ENCODE assay signal across 8 mouse cellular contexts in the genomic region with DNA sequence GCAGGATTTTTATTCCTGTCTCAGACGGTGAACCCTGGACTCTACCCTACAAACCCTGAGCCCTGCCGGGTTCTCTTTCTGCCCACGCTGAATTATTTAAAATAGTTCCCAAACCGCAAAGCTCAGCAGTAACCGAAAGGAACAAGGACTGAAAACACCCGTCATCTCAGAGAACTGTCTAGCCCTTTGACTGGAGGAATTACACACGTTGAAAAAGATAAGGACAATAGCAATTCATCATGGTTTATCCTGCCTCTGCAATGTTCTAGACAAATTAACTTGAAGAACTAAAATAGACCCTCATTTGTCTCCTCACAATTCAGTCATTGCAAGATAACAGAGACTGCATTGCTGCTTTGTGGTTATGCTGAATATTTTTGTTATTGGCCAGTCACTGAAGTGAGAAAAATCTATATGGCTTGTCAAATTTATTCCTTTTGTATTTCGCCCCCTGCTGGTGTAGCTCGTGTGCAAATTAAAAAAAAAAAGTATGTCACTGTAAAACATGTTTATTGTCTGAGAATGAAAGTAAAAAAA. TPM values are rescaled to one million over a fixed set of nuclear protein-coding genes. Genes with fewer than 3 reads are reported as not detected.
DNase-seq lines count a peak whose midpoint lies in the region; ATAC-seq and TF ChIP-seq lines count a peak whose summit lies in the region.

No protein-coding gene starts in this region.

- WGBS in large intestine, adult 2 months: under 1% methylated on average over 9 of the region's 9 CpGs
- under 1% methylated on average over 9 of the region's 9 CpGs for WGBS in liver, postnatal 0 days (ENCODE audit: insufficient replicate concordance)
- under 1% methylated on average over 9 of the region's 9 CpGs for WGBS in neural tube, embryonic 14.5 days

- no peaks in the 10 kb centered on the region for H3K9me3 ChIP-seq in erythroblast, embryonic 14.5 days (ENCODE audit: control insufficient read depth, low read length)
- no peaks in the 10 kb centered on the region for H3K9me3 ChIP-seq in liver, postnatal 0 days (ENCODE audit: low read length)
- no peaks in the 10 kb centered on the region for H3K9me3 ChIP-seq in neural tube, embryonic 14.5 days (ENCODE audit: control insufficient read depth, low read length)

- no peaks in the 10 kb centered on the region for H3K27me3 ChIP-seq in erythroblast, embryonic 14.5 days (ENCODE audit: control insufficient read depth)
- H3K27me3 ChIP-seq in liver, postnatal 0 days (ENCODE audit: insufficient read depth, low read length): no peaks in the 10 kb centered on the region
- peaks cover 4% of the 10 kb centered on the region; the same call in 1 of the 2 replicates for H3K27me3 ChIP-seq in neural tube, embryonic 14.5 days (ENCODE audit: control insufficient read depth, insufficient read depth, low read length)

- peak overlapping the region; percentile 78 for H3K4me2 ChIP-seq in liver, postnatal 0 days (ENCODE audit: low read depth, low read length)
- H3K4me2 ChIP-seq in neural tube, embryonic 14.5 days (ENCODE audit: low read depth, low read length): peak overlapping the region; percentile 79

- DNase-seq in ES-CJ7 (ENCODE audit: low read depth, low spot score): peak; percentile 37
- peak; percentile 87 for DNase-seq in brain, adult 2 months (ENCODE audit: low read depth, low spot score)
- DNase-seq in heart, postnatal 14 days: peak; percentile 56 to 70
- DNase-seq in large intestine, adult 2 months (ENCODE audit: low read depth, low spot score): peak; percentile 83
- DNase-seq in liver, postnatal 0 days: peak; percentile 62
- DNase-seq in thymus, postnatal 25 days: peak; percentile 79

- TF ChIP-seq EP300 in liver, postnatal 0 days (IDR thresholded peaks at IDR 0.05; ENCODE audit: low read depth): peak; percentile 59

- H3K27ac ChIP-seq in liver, postnatal 0 days (ENCODE audit: low read depth): peak overlapping the region; percentile 98
- H3K27ac ChIP-seq in neural tube, embryonic 14.5 days (ENCODE audit: low read depth, low read length): peak overlapping the region; percentile 96

- H3K4me1 ChIP-seq in erythroblast, embryonic 14.5 days (ENCODE audit: control insufficient read depth): peaks cover 21% of the 10 kb centered on the region
- 0 out of 2 replicates have a peak, but pooled peaks cover 2% of the 10 kb centered on the region for H3K4me1 ChIP-seq in liver, postnatal 0 days (ENCODE audit: insufficient read depth)
- H3K4me1 ChIP-seq in neural tube, embryonic 14.5 days (ENCODE audit: control insufficient read depth, insufficient read depth, low read length): 0 out of 2 replicates have a peak, but pooled peaks cover 3% of the 10 kb centered on the region

- peaks cover 6% of the 10 kb centered on the region for H3K36me3 ChIP-seq in erythroblast, embryonic 14.5 days (ENCODE audit: control insufficient read depth)
- H3K36me3 ChIP-seq in liver, postnatal 0 days (replicated peaks; ENCODE audit: insufficient read depth, low read length): no peaks in the 10 kb centered on the region
- H3K36me3 ChIP-seq in neural tube, embryonic 14.5 days (ENCODE audit: control insufficient read depth, insufficient read depth, low read length): no peaks in the 10 kb centered on the region

- ATAC-seq in liver, postnatal 0 days: no peak
- ATAC-seq in neural tube, embryonic 14.5 days (ENCODE audit: low read depth): peak; percentile 5; the same call in 1 of the 2 replicates

- intact Hi-C loops in heart, postnatal 14 days (cut with DNase I): loop anchor here (2.0 to 5.0 kb wide), 2 partner anchors 210 to 288 kb away; no protein-coding TSS in a partner anchor

- H3K4me3 ChIP-seq in erythroblast, embryonic 14.5 days (replicated peaks): peak overlapping the region; percentile 97
- peak overlapping the region; percentile 92 for H3K4me3 ChIP-seq in liver, postnatal 0 days (ENCODE audit: low read depth, low read length)
- peak overlapping the region; percentile 97 for H3K4me3 ChIP-seq in neural tube, embryonic 14.5 days (ENCODE audit: low read depth, low read length)

- H3K9ac ChIP-seq in liver, postnatal 0 days (replicated peaks): peak overlapping the region; percentile 95
- H3K9ac ChIP-seq in neural tube, embryonic 14.5 days (replicated peaks; ENCODE audit: low read depth, low read length): peak overlapping the region; percentile 64

- TF ChIP-seq CTCF in liver, postnatal 0 days (IDR thresholded peaks at IDR 0.05; ENCODE audit: low read depth): peak; percentile 76

RNA-seq across cellular contexts. Expression of a gene that starts 1.0 kb away (rescaled TPM):
- 0.98 and 1.3 TPM in 2 replicates for polyA plus RNA-seq in erythroblast, embryonic 14.5 days (2012)
- total RNA-seq in heart, postnatal 14 days (2021): 10 to 100 TPM; 24.4 to 27.7 TPM
- polyA plus RNA-seq in large intestine, adult 2 months (2012; rRNA removed): 36.1 and 59.8 TPM in 2 replicates
- 9.9 and 10.7 TPM in 2 replicates for polyA plus RNA-seq in liver, postnatal 0 days (2015; fragmentation: Nextera tagmentation; extraction: Ambion mirVana)
- 42.5 and 48.8 TPM in 2 replicates for polyA plus RNA-seq in neural tube, embryonic 14.5 days (2014; fragmentation: Nextera tagmentation; extraction: Ambion mirVana)

Comparison
In these comparisons a context has a peak if more than half of its experiments do, and no peak if none do; other contexts are left out.
1. DNase-seq: peak in every context shown above with its lines; median percentile 87 in brain, adult 2 months; 83 in large intestine, adult 2 months; 79 in thymus, postnatal 25 days; 63 in heart, postnatal 14 days; 62 in liver, postnatal 0 days; 37 in ES-CJ7.